Mouse (Mus musculus) liver, postnatal 0 days (tissue): ENCODE results near the gene Vmn2r73.

ENCODE experiments used
- CTCF ChIP-seq: sonication (generic); IDR thresholded peaks from 2 replicates; pipeline ENCODE4 v1.5.1; 2016; ENCODE audit warnings: antibody characterized with exemption, low read depth
- EP300 ChIP-seq: IDR thresholded peaks from 2 replicates; pipeline ENCODE4 v1.6.1; 2016; ENCODE audit warnings: antibody characterized with exemption, low read depth, mild to moderate bottlenecking

- TF ChIP-seq EP300: no peak
- TF ChIP-seq CTCF: no peak
Measured at GRCm38 (mm10) chr7:85876166-85876565, at the start of gene Vmn2r73.
